Mouse (Mus musculus) right cerebral cortex, adult 18-20 months (tissue): ENCODE measurements at regions not wholly inside any gene's neighbourhood (a gene's known extent, or its start where the extent isn't known, plus 50 kb on each side); places are given as distances from the start of the nearest gene placed in this dataset.
A peak's percentile ranks its signal among the peaks of the same experiment; 100 is the strongest.

Experiments
- DNase-seq: peaks from one replicate; pipeline ENCODE4 v3.0.0; 2022; ENCODE audit warnings: mixed read lengths

DNA sequence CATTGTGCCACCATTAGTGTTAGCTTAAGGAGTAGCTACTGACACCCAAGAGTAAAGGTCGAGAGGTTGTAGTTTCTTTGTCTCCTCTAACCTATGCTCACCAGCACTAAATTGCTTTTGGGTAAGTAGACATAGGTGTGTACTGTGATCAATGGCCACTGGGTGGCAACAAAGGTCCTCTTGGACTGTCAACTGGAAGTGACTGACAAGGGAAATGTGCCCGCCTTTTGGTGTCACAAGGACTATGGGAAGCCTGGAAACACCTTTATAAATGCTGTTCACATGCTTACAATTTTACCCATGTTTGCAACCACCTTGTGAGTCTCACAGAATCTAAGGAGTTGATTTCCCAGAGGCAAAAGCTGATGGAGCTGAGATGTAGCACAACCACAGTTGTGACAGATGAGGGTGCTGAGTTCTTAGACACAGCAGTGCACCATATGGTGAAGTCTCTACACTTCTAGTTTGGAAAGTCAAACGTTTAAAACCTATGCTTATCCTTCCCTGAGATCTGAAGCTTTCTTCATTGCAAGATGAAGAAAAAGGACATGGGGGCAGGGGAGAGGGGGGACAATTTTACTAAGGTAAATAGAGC is 303.2 kb upstream of the Camk1g start:
- peak; percentile 36 for DNase-seq

DNA sequence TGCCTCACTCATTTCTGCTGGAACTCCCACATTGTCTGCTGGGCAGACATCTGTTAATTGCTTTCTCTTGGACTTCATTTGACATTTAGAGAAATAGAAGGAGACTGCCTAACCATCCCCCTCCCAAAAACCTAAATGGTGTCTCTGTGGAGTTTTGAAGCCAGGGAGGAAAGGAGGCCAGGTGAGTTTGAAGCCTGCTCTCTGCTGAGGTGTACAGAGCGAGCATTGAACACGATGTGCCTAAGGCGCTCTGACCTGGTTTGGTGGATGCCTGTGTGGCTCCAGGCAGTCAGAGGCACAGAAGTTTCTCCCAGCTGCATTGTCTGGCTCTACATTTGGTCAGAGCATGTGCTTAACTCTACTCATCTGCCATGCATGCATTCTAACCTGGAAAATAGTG is 302.6 kb upstream of the Camk1g start:
- no peak for DNase-seq

DNA sequence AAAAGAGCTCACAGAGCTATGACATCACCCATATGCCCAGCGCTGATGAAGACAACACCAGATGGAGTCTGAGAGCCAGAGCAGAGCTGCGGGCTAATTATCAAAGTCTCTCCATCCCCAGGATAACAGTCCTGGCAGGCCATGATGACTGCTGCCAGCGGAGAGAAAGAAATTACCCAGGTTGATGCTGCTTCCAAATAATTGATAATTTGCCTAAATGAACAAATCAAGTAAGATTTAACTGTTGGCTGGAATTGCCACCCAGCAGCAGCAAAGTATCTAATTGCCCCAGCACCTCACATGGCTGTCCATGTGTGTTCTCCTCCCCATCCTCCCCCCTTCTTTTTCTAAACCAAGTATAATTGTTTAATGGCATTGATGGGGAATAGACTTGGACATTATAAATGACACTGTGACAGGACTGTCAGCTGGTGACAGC is 301.7 kb upstream of the Camk1g start:
- DNase-seq = no peak

DNA sequence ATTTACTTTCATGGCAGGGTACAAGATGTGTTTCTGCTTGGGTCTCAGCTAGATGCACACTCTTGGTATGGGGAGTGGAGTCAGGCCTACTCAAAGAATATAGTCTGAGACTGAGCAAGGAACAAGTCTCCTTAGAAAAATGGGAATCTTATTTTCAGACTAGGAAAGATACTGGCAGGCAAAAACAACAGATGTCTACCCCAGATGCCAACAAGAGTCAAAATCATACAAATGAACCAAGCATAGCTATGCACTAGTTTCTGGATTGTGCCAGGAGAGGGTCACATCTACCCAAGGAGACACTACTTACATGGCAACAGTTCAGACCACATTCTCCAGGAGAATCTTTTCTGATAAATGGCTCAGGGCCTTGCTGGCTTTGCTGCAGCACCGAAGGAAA is 300.9 kb upstream of the Camk1g start:
- DNase-seq = peak; percentile 37

DNA sequence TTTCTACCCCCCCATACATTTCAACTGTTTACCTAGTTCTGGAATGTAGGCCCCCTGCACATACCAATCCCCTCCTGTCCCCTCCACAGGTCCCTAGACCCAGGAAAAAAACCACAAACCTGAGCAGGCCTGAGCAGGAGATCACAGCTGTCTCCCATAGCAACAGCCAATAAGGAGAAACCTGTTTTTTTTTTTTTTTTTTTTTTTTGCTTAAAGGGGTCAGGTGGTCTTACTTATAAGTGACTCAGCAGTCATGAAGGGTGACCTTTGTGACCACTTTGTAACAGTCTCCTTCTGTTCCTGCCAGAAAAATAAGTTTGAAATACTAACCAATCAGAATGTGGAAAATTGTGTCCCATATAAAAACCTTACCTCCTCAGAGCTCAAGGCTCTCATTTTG is 299.9 kb upstream of the Camk1g start:
- no peak for DNase-seq

DNA sequence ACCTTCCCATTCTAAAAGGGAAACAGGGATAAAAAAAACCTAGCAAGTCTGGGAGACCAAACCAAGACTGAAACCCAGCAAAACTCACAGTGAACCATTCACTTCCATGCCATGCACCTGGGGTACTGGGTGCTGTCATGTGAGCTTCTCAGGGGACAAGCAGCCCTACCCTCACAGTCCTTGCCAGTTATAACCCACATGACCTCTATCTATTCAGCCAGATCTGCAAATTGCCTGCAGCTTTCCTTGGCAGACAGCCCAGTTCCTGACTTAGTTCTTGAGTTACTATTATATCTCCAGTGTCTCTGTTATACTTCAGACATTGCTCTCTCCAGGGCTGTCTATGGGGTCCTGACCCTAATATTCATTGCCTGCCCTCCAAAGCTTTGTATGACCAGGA is 298.7 kb upstream of the Camk1g start:
- DNase-seq = no peak

DNA sequence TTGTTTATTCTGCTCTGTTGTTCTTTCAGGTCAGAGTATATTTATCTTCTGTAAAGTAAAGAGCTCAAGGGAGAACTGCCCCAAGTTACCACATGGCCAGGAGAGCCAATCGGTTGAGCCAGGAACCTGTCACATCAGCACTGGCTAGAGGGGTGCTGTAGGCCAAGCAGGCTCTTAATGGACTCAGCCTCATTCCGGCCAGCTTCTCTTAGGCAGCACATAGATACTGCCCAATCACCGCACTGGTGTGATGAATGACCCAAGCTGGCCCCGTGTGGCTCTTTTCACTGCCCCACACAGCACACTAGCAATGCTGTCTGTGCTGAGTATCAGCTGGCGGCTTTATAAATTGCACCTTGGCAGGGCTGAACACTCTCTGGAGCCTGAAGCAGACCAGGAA is 295.8 kb upstream of the Camk1g start:
- no peak for DNase-seq

DNA sequence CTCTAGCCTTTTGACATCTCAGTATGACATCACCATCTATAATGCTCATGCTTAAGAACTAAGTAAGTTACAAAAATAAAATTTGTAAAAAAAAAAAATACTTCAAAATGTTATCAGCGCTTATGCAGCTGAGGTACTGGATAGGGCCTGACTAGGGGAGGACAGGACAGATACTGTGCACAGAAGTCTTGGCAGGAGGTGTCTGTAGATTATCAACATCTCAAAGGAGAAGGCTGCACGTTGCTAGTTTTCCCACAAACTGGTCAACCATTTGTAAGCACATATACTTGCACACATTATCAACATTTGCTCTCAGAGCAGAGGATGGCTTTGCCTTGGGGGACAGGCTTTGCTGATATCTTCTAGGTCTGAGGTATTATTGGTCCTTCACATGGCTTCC is 294.5 kb upstream of the Camk1g start:
- DNase-seq = no peak

DNA sequence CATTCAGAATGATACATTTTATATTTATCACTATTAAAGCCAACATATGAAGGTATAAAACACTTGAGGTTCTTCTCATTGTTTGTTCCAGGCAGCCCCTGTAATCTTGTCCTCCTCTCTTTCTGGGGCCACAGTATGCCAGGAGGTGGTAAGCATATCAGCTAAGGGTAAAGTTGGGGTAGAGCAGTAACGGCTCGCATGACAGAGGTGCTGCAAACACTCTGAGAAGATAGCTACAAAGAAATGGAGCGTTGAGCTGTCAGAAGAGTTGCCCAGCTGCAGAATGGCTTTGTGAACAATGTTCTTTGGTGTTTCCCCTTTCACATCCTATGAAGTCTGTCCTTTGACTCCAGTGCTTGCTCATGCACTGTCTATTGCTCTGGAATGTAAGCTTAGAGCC is 293.5 kb upstream of the Camk1g start:
- no peak for DNase-seq

DNA sequence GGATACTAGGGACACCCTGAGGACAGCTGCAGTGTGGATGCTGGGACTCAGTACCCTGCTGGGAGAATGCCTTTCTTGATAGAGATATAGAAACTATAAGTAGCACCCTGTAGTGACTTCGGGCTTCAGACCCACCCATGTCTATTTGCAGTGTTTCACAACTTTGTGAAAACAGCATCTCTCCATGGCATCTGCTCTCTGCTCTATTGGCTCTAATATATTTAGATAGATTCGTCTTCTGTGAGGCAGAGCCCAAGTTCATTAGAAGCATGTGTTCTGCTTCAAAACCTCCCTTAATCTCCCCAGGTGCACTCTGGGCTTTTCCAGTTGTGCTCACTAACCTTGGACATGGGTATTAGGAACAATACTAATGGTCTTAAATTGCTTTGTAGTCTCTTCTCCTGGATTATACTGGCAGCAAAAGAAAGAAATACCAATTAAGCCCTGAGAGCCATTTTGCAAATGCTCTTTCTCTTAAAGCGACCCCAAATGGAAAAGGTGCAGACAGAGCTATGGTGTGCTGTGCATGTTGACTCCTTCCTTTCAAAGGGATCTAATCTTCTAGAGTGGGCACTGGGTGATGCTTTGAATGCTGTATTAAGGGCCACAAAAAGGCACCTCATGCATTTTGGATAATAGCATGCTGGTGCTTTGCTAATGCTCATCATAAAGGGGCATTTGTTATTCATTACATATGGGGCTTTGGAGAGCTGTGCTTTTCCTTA is 292.2 kb upstream of the Camk1g start:
- no peak for DNase-seq

DNA sequence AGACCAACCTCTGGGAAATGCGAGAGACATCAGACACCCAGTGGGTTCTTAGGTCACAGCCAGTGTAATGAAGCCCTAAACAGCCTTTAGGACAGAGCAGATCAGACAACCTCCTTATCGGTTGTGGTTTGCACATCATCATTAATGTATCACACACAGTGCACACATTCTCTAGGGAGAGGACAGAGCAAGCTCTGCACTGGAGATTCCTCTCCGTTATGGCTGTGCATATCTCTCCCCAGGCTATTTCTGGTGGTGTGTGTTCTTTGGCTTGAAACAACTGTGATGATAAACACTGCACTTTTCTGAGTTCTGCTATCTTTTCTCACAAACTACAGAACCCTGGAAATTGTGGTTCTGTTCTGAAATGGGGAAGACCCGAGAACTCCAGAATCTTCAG is 291.3 kb upstream of the Camk1g start:
- DNase-seq = no peak

DNA sequence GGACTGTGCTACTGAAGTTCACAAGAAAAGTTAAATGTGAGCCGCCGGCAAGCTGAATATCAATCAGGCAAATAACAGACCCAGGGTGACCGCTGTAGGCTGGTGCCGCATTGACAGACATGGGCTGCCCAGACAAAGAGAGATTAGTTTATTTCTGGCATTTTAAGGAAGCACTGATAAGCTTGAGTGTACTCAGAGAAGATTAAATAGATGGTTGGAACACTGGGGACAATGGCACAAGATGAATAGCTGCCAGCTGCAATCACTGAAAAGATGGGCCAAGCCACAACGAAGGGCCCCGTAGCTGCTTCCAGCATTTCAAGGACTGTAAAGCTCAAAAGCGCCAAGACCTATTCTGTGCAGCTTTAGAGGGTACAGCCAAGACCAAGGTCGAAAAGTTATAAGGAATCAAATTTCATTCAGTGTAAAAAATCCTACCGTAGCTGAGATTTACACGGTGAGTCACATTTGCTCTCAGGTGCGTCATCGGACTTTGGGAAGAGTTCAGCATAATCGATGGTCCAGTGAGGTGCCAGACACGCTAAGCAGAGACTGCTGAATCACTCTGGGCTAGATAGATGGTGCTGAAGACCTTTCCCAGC is 285.1 kb upstream of the Camk1g start:
- DNase-seq = no peak

DNA sequence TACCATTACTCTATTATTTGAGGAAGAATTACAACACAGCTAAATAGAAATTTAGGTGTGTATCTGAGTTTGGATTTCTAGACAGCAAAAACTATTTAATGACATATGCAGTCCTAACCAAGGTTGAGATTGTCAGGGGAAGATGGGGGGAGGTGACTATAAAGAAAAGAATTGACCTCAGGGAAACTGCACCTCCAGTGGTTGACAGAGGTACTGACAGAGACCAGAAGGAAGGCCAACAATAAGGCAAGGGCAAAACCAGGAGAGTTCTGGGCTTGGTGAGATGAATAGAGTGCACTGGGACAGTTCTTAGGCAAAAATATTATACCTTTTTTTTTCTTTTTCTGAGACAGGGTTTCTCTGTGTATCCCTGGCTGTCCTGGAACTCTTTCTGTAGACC is 280.2 kb upstream of the Camk1g start:
- DNase-seq = no peak

DNA sequence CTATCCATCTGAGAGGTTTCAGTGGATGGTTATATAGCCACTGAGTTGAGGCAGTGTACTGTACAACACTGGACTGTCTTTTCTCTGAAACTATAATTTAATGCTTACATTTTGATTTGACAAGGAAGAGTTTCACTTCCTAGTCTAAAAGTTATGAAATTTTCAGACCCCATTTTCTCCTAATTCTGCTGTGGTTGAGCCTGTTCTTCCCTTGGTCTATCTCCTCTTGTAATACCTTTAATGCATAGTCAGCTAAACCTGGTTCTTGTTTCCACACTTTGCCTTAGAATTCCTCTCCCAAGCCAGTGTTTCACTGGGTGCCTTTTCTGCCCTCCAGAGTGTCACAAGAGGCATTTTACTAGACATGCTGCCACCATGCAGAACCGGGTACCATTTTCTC is 279.3 kb upstream of the Camk1g start:
- DNase-seq = no peak

DNA sequence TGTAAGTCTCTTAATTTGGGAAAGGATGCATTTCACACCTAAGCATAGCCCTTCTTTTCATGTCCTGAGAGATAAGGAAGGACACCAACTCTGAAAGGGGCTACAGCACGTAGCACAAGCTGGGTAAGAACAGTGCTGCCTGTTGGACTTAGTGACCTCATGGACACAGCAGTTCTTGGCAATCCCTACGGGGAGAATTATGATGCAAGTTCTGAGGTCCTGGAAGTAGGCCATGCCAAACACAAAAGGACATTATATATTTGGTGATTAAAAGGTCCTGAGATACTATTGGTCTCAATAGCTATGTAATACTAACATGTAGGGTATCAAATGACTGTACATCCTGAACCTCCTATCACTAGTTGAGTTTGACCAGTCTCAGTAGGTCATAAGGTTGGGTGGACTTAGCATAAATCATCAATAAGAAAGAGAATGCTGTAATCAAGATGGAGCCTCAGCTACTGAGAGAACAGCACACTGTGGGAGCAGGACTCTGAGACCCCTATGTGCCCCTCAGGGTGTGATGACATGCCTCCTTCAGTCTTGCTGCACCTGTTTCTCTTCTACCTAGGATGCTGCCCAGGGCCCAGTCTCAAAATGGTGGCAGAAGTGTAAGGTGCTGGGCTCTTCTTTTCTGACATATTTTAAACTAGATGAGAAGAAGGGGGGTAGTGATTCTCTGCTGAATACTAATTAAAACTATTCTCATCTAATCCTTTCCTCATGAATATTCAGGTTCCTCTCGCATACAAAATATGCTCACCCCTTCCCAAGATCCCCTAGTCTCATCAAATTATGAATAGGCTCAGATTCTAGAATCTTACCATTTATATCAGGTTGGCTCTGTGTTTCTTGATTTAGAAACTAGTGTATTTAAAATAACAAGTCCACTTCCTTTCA is 277.5 kb upstream of the Camk1g start:
- DNase-seq = no peak

DNA sequence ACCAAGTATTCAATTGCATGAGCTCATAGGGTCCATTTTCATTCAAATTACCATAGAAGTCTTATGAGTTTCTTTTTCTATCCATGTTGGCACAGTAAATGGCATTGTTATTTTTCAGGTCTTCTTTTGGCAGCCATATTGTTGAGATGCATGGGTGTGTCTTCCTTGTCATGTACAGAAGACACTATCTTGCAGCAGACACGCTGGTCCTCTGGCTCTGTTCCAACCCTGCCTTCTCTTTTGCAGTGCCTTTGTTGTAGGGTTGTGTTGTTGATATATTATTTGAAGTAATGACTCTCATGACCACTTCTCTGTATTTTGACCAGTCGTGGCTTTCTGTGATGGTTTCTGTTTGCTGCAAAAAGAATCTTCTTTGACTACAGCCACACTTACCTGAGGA is 274.4 kb upstream of the Camk1g start:
- DNase-seq = no peak

DNA sequence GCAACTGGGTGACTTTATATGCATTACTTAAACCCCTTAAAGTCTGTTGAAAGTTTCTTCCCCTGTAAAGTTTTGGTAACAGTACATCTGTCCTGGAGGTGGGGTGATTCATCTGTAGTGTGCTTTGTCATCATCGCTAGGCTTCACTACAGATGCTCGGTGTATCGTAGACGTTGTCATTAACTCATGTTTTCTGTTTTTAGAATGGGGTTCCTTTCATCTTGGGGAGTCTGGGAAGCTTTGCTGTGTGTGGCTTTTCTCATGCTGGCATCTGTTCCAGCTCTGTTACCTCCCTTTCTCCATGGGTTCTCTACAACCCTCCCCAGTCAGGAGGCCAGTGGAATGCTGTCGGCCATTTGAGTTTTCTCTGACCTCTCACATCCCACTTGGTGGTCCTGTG is 266.4 kb upstream of the Camk1g start:
- DNase-seq = peak; percentile 64

DNA sequence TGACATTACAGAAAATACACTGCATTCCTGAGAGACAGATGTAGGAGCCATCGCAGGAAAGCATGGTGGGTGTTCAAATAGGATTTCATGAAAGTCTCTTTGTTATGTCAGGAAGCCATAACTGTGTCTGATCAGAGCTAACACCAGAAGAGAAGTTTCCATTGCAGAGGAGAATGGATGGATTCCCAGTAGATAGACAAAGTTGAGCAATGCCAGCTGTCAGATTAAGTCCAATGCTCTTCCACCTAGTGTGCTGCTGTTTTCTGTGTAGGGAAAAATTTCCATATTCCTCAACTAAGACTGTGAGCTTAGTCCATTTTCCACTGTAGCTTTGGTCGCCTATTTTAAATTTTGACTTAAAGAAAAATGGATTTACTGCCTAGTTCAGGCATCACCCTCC is 262.0 kb upstream of the Camk1g start:
- DNase-seq = no peak

DNA sequence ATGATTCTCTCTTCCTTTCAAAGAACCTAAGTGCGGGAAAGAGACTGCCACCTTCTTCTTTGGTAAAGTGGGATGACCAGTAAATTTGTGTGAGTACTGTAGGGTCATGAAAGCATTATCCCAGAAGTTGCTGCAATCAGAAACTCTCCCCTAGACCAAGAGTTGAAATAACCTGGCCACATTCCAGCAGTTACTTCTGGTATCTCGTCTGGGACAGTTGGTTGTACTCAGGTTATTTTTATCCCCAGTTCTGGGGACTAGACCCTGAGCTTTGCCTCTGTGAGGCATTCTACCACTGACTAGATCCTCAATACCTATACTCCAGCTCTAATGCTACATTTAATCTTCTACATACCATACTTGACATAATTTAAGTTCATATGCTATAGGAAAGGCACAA is 259.8 kb upstream of the Camk1g start:
- DNase-seq = no peak

DNA sequence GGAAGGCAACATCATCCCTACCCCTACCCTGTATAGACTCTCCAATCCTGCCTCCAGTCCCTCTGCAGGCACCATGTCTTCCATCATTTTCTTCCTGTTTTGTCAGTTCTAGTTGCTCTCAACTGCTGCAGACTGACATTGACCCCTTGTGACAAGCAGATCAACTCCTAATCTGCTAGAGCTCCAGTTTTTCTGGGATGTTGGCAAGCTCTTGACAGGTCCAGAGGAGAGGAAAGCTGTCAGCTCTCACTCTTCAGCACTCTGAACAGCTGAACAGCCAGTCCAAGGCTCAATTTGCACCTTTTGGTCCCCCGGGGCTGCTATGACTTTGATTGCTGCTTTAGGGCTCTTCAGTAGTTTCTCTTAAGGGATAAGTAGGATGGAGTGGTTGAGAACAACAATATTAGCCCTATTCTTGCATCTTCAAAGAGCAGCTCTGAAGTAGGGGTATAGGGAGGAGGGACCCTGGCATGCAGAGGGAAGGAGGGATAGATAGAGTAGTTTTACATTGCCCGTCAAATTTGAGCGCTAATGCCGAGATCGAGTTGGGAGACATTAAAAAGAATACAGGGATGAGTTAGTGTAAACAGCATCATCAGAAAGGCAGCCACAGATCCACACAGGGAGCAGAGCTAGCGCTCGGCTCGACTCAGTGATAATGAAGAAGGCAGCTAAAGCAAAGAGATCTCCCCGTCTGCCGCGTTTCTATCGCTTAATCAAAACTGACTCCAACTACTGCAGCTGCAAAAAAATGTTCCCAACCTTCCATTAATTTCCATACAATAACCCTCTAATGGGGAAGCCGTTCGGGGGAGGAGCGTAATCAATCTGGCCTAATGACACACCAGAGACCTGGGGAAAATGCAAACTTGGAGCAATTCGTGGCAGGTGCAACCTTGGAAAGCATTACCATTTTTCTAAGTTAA is 257.1 kb upstream of the Camk1g start:
- DNase-seq = no peak

DNA sequence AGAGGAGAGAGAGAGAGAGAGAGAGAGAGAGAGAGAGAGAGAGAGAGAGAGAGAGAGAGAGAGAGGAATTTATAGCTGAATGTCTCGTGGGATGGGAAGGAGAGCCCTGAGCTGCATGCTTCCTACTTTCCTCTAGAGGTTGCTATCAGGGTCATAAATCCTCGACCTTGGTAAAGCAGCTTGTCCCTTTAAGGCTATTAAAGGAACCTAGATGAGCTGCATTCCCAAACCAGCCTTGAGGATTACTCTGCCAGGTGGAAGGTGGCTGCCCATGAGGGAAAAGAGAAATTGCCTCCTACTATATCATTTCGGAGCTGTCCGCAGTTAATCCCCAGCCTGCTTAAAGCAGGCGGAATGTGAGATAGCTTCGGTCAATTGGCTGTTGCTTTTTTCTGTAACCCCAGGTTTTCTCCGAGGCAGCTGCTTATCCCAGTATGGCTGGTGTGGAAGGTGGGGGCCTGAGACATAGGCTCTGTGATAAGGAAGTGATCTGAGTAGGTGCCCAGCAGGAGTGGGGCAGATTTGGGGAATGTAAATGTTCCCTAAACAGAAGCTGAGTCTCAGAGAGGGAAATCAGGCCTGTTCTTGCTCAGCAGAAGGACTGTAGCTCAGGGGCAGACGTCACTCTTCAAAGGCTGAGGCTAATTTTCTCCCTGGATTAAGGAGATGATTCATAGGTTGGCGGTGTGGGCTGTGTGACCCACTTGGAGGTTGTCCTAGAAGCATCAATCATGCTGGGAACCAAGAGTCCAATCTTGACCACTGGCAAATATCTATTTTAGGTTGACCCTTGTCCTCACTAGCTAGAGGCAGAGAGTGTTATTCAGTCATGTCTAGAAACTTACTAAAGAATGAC is 255.2 kb upstream of the Camk1g start:
- DNase-seq = no peak
